Mouse (Mus musculus): ENCODE results near the gene Sirt7. TPM values are rescaled to one million over a fixed set of nuclear protein-coding genes. Genes with fewer than 3 reads are reported as not detected.

Gene Sirt7
- total and polyA plus RNA-seq, 3 experiments = 7.0 to 23.7 (median 7.4) TPM

GRCm38 (mm10) chr11:120582268-120582981, 42.6 kb downstream of the Sirt7 start:
- peaks cover 5% of the 10 kb centered on the region for H3K79me2 ChIP-seq (replicated peaks; ENCODE audit: control insufficient read depth, insufficient read depth, low read length)
- 68% methylated on average over 8 of the region's 8 CpGs for WGBS
- H3K27me3 ChIP-seq (ENCODE audit: control insufficient read depth, insufficient read depth, low read length) = no peaks in the 10 kb centered on the region
- peaks cover 7% of the 10 kb centered on the region for H3K4me1 ChIP-seq (ENCODE audit: control insufficient read depth, insufficient read depth, low read length)
- DNase-seq = no peak
- intact Hi-C loops (cut with DNase I) = loop anchor here (2.0 to 5.0 kb wide), 3 partner anchors 30 to 130 kb away; partner anchors contain the start of genes Cenpx, Lrrc45 and Mcrip1
- peak overlapping the region; percentile 72 for H3K4me3 ChIP-seq
- H3K27ac ChIP-seq = peak overlapping the region; percentile 94
- TF ChIP-seq POLR2A (IDR thresholded peaks at IDR 0.05; ENCODE audit: insufficient read depth, low read depth, low read length) (no peak), CTCF (IDR thresholded peaks at IDR 0.05) (peak; percentile 76), EP300 (IDR thresholded peaks at IDR 0.05; ENCODE audit: insufficient read depth, low read depth, low read length) (no peak)
- peak overlapping the region; percentile 98; the same call in 1 of the 2 replicates for H3K9ac ChIP-seq (ENCODE audit: low read depth, low read length)
- peaks cover 6% of the 10 kb centered on the region for H3K36me3 ChIP-seq (ENCODE audit: control insufficient read depth, insufficient read depth, low read length)

- Histone ChIP-seq H3K9ac (ENCODE audit: low read depth, low read length) (peak within 1 kb of the TSS; percentile 98), H3K27me3 (ENCODE audit: control insufficient read depth, insufficient read depth, low read length) (no peaks in the 10 kb centered on the region), H3K36me3 (ENCODE audit: control insufficient read depth, insufficient read depth, low read length) (peaks cover 6% of the 10 kb centered on the region), H3K27ac (peak within 1 kb of the TSS; percentile 94), H3K79me2 (replicated peaks; ENCODE audit: control insufficient read depth, insufficient read depth, low read length) (peaks cover 5% of the 10 kb centered on the region), H3K4me3 (peak within 1 kb of the TSS; percentile 72), H3K4me1 (ENCODE audit: control insufficient read depth, insufficient read depth, low read length) (peaks cover 7% of the 10 kb centered on the region)
- TF ChIP-seq CTCF (IDR thresholded peaks at IDR 0.05) (peak; percentile 79), POLR2A (IDR thresholded peaks at IDR 0.05; ENCODE audit: insufficient read depth, low read depth, low read length) (peak; percentile 90), EP300 (IDR thresholded peaks at IDR 0.05; ENCODE audit: insufficient read depth, low read depth, low read length) (peak; percentile 55; the same call in 1 of the 2 replicates)
- intact Hi-C loops (cut with DNase I) = loop anchor here (1.0 to 5.0 kb wide), 4 partner anchors 8 to 131 kb away; partner anchors contain the start of genes Cenpx, Lrrc45, Mcrip1 and P4hb
- peak; percentile 93 to 94 for DNase-seq
- 3% methylated on average over 75 of the region's 75 CpGs for WGBS
Observed at GRCm38 (mm10) chr11:120581490-120582267, 43.4 kb downstream of the Sirt7 start, which contains the start of gene Arhgdia. Gene Arhgdia, minus strand, starts transcription at chr11:120581624.

- H3K36me3 ChIP-seq (ENCODE audit: control insufficient read depth, insufficient read depth, low read length) = peaks cover 6% of the 10 kb centered on the region
- H3K79me2 ChIP-seq (replicated peaks; ENCODE audit: control insufficient read depth, insufficient read depth, low read length) = peaks cover 5% of the 10 kb centered on the region
- TF ChIP-seq EP300 (IDR thresholded peaks at IDR 0.05; ENCODE audit: insufficient read depth, low read depth, low read length) (no peak), CTCF (IDR thresholded peaks at IDR 0.05) (no peak), POLR2A (IDR thresholded peaks at IDR 0.05; ENCODE audit: insufficient read depth, low read depth, low read length) (no peak)
- DNase-seq = peak; percentile 74 to 75
- 1% methylated on average over 43 of the region's 44 CpGs for WGBS
- H3K4me1 ChIP-seq (ENCODE audit: control insufficient read depth, insufficient read depth, low read length) = peaks cover 7% of the 10 kb centered on the region
- intact Hi-C loops (cut with DNase I) = loop anchor here (1.0 to 5.0 kb wide), 3 partner anchors 8 to 131 kb away; partner anchors contain the start of genes Cenpx, Lrrc45, Mcrip1 and P4hb
- peak overlapping the region; percentile 72 for H3K4me3 ChIP-seq
- H3K27ac ChIP-seq = peak overlapping the region; percentile 94
- no peaks in the 10 kb centered on the region for H3K27me3 ChIP-seq (ENCODE audit: control insufficient read depth, insufficient read depth, low read length)
- H3K9ac ChIP-seq (ENCODE audit: low read depth, low read length) = peak overlapping the region; percentile 98
Observed at GRCm38 (mm10) chr11:120580871-120581331, 44.1 kb downstream of the Sirt7 start.

GRCm38 (mm10) chr11:120580190-120580589, 44.9 kb downstream of the Sirt7 start:
- H3K27me3 ChIP-seq (ENCODE audit: control insufficient read depth, insufficient read depth, low read length) = no peaks in the 10 kb centered on the region
- peaks cover 5% of the 10 kb centered on the region for H3K79me2 ChIP-seq (replicated peaks; ENCODE audit: control insufficient read depth, insufficient read depth, low read length)
- peak overlapping the region; percentile 94 for H3K27ac ChIP-seq
- no peak for TF ChIP-seq EP300 (IDR thresholded peaks at IDR 0.05; ENCODE audit: insufficient read depth, low read depth, low read length)
- TF ChIP-seq POLR2A (IDR thresholded peaks at IDR 0.05; ENCODE audit: insufficient read depth, low read depth, low read length) = no peak
- TF ChIP-seq CTCF (IDR thresholded peaks at IDR 0.05) = no peak
- peak overlapping the region; percentile 72 for H3K4me3 ChIP-seq
- 41% methylated on average over 7 of the region's 7 CpGs for WGBS
- H3K9ac ChIP-seq (ENCODE audit: low read depth, low read length) = peak overlapping the region; percentile 98
- intact Hi-C loops (cut with DNase I) = loop anchor here (5.0 kb wide), 2 partner anchors 33 to 132 kb away; partner anchors contain the start of genes Cenpx, Lrrc45 and Mcrip1
- peak; percentile 22 to 38 for DNase-seq
- H3K36me3 ChIP-seq (ENCODE audit: control insufficient read depth, insufficient read depth, low read length) = peaks cover 6% of the 10 kb centered on the region
- H3K4me1 ChIP-seq (ENCODE audit: control insufficient read depth, insufficient read depth, low read length) = peaks cover 7% of the 10 kb centered on the region

- Histone ChIP-seq H3K4me3 (peak overlapping the region; percentile 72), H3K27ac (peak overlapping the region; percentile 94), H3K9ac (ENCODE audit: low read depth, low read length) (no peak overlapping the region), H3K36me3 (ENCODE audit: control insufficient read depth, insufficient read depth, low read length) (peaks cover 6% of the 10 kb centered on the region), H3K27me3 (ENCODE audit: control insufficient read depth, insufficient read depth, low read length) (no peaks in the 10 kb centered on the region), H3K4me1 (ENCODE audit: control insufficient read depth, insufficient read depth, low read length) (peaks cover 7% of the 10 kb centered on the region), H3K79me2 (replicated peaks; ENCODE audit: control insufficient read depth, insufficient read depth, low read length) (peaks cover 5% of the 10 kb centered on the region)
- DNase-seq = peak; percentile 65 to 84
- intact Hi-C loops (cut with DNase I) = loop anchor here (2.0 to 5.0 kb wide), 3 partner anchors 32 to 133 kb away; partner anchors contain the start of genes Cenpx, Lrrc45 and Mcrip1
- TF ChIP-seq EP300 (IDR thresholded peaks at IDR 0.05; ENCODE audit: insufficient read depth, low read depth, low read length) (0 out of 2 replicates have a peak, but pooled peaks have one; percentile 32), POLR2A (IDR thresholded peaks at IDR 0.05; ENCODE audit: insufficient read depth, low read depth, low read length) (no peak), CTCF (IDR thresholded peaks at IDR 0.05) (no peak; the same call in 1 of the 2 replicates)
- 49% methylated on average over 15 of the region's 15 CpGs for WGBS
Observed at GRCm38 (mm10) chr11:120579316-120580107, 45.5 kb downstream of the Sirt7 start.

All from heart, adult 2 months (tissue).